Mouse (Mus musculus) left cerebral cortex, adult 9 months (tissue): ENCODE measurements around the gene Ccdc71l.

Experiments used
- DNase-seq, 2 experiments: peaks; one replicate each; pipeline ENCODE4 v3.0.0; 2022; ENCODE audit warnings: low spot score in 2 of 2

The Ccdc71l gene

DNA sequence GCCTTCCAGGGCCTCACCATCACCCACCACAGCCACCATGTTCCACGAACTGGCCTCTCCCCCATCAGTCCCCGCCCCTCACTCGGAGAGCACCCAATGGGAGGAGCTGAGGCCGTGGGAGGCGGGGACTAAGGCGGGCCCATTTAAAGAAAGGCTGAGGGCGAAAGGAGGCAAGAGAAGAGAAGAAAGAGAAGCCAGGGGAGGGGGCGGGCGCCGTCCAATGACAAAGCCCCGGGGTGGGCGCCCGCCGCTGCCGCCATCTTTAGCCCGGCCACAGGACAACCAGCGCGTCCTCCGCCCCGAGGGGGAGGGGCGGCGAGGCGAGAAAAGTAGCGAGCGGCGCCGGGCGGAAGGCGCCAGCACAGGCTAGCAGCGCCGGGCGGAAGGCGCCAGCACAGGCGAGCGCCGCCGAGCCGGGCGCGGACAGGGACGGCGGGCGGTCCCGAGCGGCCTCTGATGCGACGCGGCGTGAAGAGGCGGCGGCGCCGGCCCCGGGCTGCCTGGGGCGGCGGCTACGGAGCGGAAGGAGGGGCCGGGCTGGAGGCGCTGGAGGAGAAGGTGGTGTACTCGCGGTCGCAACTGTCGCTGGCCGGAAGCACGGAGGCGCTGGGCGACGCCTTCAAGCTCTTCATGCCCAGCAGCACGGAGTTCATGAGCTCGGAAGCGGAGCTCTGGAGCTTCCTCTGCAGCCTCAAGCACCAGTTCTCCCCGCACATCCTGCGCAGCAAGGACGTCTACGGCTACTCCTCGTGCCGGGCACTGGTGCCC lies at the start of gene Ccdc71l:
Gene Ccdc71l, plus strand, starts transcription at position 177 of the 768 bp plus-strand sequence.
- peak; percentile 69 to 84 for DNase-seq

DNA sequence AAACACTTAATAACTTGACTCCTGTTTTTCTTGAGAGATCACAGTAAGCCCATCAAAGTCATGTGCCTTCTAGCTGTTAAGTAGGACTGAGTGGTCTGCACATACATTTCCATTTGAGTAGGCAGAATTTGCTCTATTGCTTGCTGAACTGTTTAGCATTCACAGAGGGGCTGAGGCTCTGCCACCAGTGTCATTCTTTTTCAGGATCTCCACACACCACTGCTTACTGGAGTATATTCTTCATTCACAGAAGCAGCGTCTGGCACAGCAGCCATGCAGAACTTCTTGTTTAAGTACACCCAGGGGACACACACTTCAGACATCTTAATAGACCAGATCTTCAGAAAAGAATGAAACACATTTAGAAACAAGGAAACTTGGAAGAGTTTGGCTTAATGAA lies 39.4 kb upstream of the Ccdc71l start:
- no peak for DNase-seq

DNA sequence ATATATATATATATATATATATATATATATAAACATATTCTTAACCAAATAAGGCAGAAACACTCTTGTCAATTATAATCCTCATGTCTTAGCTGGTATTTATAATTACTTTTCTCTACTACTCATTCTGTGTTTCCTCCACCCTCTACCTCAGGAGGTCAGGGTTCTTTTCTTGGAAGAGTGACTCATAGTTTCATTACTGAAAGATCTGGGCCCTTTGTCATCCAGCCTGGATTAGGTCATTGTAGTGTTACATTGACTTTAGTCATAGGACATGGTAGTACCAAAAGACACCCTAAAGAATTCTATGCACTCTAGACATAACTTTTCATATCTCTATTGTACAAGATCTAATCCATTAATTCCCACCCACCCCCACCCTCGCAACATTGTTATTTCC lies 35.0 kb upstream of the Ccdc71l start:
- DNase-seq, result no peak

DNA sequence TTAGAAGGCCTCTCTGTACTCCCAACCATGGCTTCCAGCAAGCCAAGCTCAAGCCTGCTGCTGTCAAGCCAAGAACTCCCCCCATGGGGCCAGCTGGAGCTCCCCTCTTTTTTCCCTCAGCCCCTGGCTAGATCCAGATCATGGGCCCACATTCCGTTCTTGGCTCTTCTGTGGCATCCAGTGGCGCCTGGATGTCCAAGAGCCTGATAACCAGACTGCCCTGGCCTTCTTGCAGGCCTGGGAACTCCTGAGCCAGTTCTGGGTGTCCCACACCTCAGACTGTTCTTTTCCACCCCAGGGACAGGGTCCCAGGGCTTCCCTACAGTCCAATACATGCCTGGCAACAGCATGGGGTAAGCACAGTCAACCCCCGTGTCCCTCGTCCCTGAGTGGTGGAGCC lies 32.4 kb upstream of the Ccdc71l start:
- no peak for DNase-seq

DNA sequence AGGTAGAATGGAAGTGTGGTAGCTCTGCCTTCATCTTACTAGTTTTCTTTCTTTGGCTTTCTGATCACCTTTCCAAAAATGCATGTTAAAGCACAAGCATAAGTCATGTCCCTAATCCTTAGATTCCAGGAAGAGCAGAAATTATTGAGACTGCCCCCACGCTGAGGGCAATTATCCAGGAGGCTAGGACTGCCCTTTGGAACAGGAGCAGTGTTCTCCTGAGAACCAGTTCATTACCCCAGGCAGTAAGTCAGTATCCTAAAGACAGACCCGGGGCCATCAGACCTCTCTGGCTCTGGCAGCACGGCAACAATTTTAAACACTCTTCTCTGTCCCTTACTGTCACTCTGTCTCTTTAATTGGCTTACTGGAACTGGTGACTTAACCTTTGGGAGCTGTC lies 30.0 kb upstream of the Ccdc71l start:
- DNase-seq, result no peak

DNA sequence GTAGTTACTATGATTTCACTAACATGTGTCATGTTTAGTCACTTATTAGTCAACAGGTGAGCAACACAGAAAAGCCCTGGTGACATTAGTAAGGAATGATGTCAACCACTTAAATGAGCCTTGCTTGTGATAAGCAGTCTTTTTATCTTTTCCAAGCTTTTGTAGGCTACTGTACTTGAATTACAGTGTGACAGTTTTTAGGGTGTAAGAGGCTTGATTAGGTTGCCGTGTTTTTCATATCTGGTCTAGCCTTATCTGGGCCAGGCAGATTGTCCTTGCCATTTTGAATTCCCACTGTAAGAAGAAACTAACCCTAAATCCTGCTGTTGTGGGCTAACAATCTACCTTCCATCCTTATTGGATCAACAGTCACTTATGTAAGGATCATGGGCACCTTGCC lies 26.6 kb upstream of the Ccdc71l start:
- no peak for DNase-seq

DNA sequence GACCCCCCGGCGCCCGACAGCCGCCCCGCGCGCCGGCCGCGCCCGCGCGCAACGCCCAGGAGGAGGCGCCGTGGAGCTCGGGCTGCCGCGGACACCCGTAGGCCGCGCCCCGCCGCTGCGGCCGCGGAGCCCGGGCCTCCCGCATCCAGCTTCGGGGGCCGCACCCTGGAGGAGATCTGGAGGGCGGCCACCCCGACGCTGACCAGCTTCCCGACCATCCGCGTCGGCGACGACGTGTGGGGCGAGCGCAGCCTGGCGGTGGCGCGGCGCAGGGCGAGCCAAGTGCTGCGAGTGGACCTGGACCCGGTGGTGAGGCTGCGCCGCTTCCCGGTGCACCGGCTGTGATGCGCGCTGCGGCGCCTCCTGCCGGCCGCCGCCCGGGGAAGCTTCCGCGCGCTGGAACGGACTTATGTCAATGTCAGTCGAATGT lies 807 bp downstream of the Ccdc71l start:
- DNase-seq, result peak; percentile 57 to 86

DNA sequence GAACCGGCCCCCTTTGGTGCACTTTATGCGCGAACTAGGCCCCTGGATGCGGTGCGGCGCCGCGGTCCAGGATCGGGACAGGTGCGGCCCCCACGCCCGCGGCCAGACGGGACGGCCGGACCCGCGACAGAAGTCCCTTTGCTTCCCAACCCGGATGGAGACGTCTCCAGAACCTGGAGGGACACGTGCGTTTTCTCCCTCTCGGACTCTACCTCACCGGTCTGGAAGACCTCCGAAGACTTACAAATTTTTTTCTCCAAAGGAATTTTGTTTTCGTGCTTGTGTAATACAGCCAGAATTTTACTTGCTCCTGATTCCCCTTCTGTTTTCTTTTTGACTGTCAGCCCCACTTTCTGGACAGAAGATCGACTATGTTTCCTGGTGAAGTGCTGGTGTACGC lies 1.2 kb downstream of the Ccdc71l start:
- DNase-seq, result no peak

DNA sequence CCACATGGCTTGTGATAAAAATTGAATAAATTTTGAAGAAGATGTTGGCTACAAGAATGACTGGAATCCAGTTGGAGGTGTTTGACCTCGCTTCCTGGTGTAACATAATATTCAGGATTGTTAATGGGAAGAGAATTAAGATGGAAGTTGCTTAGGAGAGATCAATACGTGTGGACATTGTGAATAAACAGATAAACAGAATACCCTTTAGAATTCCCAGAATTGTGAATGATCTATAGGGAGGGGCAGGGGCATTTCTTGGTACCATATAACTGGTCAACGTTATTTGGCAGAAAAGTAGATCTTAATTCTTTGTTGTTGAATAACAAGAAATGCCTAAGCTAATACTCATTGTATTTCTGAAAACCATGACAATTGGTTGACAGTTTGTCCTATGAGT lies 2.0 kb downstream of the Ccdc71l start:
- DNase-seq, result no peak

DNA sequence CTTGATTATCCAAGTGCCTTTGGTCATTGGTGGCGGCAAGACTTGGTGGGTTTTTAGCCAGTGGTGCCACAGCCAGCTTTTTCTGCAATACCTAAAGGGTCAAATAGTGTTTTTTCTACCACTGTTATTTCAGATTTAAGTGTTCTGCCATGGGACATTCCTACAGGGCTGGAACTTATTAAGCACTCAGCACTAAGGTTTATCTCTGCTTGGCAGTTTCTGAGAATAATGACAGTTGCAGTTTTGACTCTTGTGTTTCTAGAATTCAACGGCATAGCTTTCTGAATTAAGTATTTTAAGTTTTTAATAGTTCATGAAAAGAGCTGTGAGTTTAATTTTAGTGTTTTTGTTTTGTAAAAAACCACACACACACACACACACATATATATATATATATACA lies 2.5 kb downstream of the Ccdc71l start:
- no peak for DNase-seq

DNA sequence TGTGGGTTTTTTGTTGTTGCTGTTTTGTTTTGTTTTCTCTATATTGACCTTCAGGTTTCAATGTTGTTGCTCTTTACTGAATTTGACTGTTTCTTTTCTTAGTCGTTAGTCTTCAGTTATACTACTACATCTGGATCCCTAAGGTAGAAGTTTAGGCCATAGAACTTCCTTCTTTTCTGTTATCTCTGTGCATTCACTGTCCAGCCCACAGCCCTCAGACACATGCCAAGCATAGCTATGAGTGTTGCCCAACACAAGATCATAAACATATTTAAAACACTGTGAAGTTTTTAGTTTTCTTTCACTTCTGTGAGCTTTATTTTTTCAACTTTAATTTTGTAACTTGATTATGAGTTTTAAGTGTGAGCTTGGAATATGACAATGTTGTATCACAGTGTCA lies 41.0 kb downstream of the Ccdc71l start:
- no peak for DNase-seq

DNA sequence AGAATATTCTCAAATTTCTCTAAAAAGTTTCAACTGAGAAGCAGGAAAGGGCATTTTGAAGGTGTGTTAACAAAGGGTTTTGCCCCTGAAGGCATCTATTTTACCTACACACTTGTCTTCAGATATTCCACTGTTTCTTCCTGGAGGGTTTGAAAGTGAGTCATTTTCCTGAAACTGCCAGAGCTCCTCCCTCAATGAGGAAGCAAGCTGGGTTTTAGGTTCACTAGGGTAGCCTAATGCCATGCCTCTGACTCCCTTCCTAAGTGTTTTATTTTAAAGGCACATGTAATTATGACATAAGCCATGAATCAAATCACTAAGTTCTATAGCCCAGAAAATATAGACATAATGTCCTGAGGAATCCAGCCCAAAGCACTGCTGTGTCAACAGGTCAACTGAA lies 49.3 kb downstream of the Ccdc71l start:
- no peak for DNase-seq

DNA sequence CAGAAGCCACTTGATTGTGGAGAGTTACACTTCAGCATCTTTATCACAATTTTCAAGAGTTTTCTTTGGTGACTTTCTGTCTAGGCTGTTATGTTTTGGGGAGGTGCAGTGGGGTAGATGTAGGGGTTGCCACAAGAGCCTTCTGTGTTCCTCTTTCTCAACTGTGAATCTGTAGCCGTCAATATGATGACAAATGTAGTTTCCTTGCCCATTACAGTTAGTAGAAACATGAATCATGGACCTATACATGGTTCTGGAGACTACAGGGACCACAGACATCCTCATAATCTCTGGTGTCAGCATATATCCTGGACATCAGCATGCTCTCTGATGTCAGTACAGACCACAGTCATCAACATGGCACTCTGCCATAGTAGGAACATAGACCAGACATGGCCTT lies 52.5 kb downstream of the Ccdc71l start:
- DNase-seq, result no peak
